Mouse (Mus musculus) liver, embryonic 14.5 days (tissue): ENCODE measurements around the gene Kat5. TPM values are rescaled to one million over a fixed set of nuclear protein-coding genes. Genes with fewer than 3 reads are reported as not detected.

Experiments used
- ATAC-seq: fragments of 200-750 bp; cut with Nextera tagmentation; 2 replicates; pipeline ENCODE4 v1.8.0; 2017; ENCODE audit warnings: moderate number of reproducible peaks, mild to moderate bottlenecking, moderate library complexity; ENCODE audit not compliant: insufficient read depth
- DNase-seq, 3 experiments: peaks; one replicate each; pipeline ENCODE4 v3.0.0-alpha.2; 2012 to 2013; ENCODE audit warnings: low read depth in 3 of 3, low spot score in 3 of 3
- H3K27ac ChIP-seq: fragments of 300-500 bp; sonication (generic); 2 replicates; pipeline ENCODE4 v1.5.1; 2014; ENCODE audit warnings: moderate library complexity, mild to moderate bottlenecking, control low read depth, inconsistent platforms
- H3K27me3 ChIP-seq: fragments of 300-500 bp; sonication (generic); 2 replicates; pipeline ENCODE4 v1.6.1; 2014; ENCODE audit warnings: mild to moderate bottlenecking, low read length, moderate library complexity; ENCODE audit not compliant: control insufficient read depth, insufficient read depth
- H3K36me3 ChIP-seq: fragments of 300-500 bp; sonication (generic); replicated peaks from 2 replicates; pipeline ENCODE4 v1.6.1; 2014; ENCODE audit warnings: low read depth; ENCODE audit not compliant: control insufficient read depth, insufficient read depth
- H3K4me1 ChIP-seq, 2 experiments: fragments of 200-500 bp in 1 of 2; fragments of 300-500 bp in 1 of 2; sonication (generic) in 1 of 2; replicated peaks; 2 replicates each; pipeline ENCODE4 v1.6.1; 2012 to 2014; ENCODE audit warnings: antibody characterized with exemption in 1 of 2, inconsistent platforms in 1 of 2, low read length in 1 of 2; ENCODE audit not compliant: control insufficient read depth in 2 of 2, insufficient read depth in 2 of 2
- H3K4me2 ChIP-seq: fragments of 300-500 bp; sonication (generic); 2 replicates; pipeline ENCODE4 v1.6.1; 2014; ENCODE audit warnings: low read depth, mild to moderate bottlenecking, control low read depth, moderate library complexity
- H3K4me3 ChIP-seq, 2 experiments: fragments of 200-500 bp in 1 of 2; fragments of 300-500 bp in 1 of 2; sonication (generic) in 1 of 2; 2 replicates each; pipeline ENCODE4 v1.5.1; 2012 to 2014; ENCODE audit warnings: low read depth in 2 of 2, low read length in 2 of 2, mild to moderate bottlenecking in 2 of 2, control low read depth in 1 of 2, inconsistent platforms in 1 of 2, moderate library complexity in 1 of 2; ENCODE audit not compliant: insufficient read depth in 1 of 2
- H3K9ac ChIP-seq: fragments of 300-500 bp; sonication (generic); replicated peaks from 2 replicates; pipeline ENCODE4 v1.6.1; 2014; ENCODE audit warnings: mild to moderate bottlenecking, control low read depth, moderate library complexity
- H3K9me3 ChIP-seq: fragments of 300-500 bp; sonication (generic); 2 replicates; pipeline ENCODE4 v1.6.1; 2016; ENCODE audit warnings: low read length, mixed read lengths; ENCODE audit not compliant: control insufficient read depth
- CTCF ChIP-seq: IDR thresholded peaks from 2 replicates; pipeline ENCODE4 v1.5.1; 2016; ENCODE audit warnings: antibody characterized with exemption, low read depth, control low read depth
- EP300 ChIP-seq: IDR thresholded peaks from 2 replicates; pipeline ENCODE4 v1.6.1; 2016; ENCODE audit warnings: antibody characterized with exemption, low read depth
- WGBS: fragments of 180-500 bp; shearing (Covaris S2); extraction: QIAGEN DNeasy Blood & Tissue Kit; methylation state at CpG from one replicate; pipeline ENCODE4 v1.1.7; 2014; ENCODE audit not compliant: insufficient replicate concordance; 5-methylcytosine and 5-hydroxymethylcytosine counted together
- polyA plus RNA-seq, 2 experiments: library from polyadenylated mRNA; depleted of rRNA in 1 of 2; stranded (reverse) in 1 of 2; unstranded in 1 of 2; fragments of >200 nt; fragmentation: Nextera tagmentation in 1 of 2; extraction: Ambion mirVana in 1 of 2; gene quantifications; 2 replicates each; pipeline versions ENCODE4 v1.2.1 to v1.2.3; 2012 to 2014

The Kat5 gene
- polyA plus RNA-seq, 2 experiments = 8.5 to 25.6 TPM

DNA sequence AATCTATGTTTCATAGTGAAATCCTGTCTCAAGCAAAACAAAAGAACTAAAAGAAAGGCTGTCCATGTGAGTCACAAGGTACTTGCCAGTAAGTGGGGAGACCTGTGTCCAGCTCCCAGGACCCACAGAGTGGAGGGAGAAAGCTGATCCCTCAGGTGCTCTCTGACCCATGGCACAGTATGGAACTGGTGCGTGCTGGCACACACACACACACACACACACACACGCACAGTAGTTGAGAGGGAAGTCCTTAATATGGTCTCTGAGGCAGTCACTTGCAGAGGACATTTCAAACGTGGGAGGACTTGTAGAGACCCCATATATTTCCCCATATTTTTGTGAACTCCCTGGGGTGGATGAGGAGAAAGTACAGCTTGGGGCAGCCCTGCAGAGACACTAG is 48.2 kb downstream of the Kat5 start:
- DNase-seq (no peak), ATAC-seq (no peak)
- no peak for TF ChIP-seq EP300
- no peak for TF ChIP-seq CTCF
- H3K36me3 ChIP-seq = no peaks in the 10 kb centered on the region
- 27% methylated on average over 3 of the region's 3 CpGs for WGBS
- H3K4me1 ChIP-seq = peaks cover under 1% of the 10 kb centered on the region in 2 experiments
- H3K9me3 ChIP-seq = no peaks in the 10 kb centered on the region
- no peak overlapping the region for H3K9ac ChIP-seq
- H3K4me2 ChIP-seq = no peak overlapping the region
- H3K27me3 ChIP-seq = peaks cover 57% of the 10 kb centered on the region
- H3K4me3 ChIP-seq = no peak overlapping the region
- no peak overlapping the region for H3K27ac ChIP-seq

GRCm38 (mm10) chr19:5561252-5561790 is 48.7 kb downstream of the Kat5 start:
- TF ChIP-seq CTCF (no peak), EP300 (no peak)
- Histone ChIP-seq H3K36me3 (no peaks in the 10 kb centered on the region), H3K27me3 (peaks cover 57% of the 10 kb centered on the region), H3K4me2 (no peak overlapping the region), H3K9ac (no peak overlapping the region), H3K4me1 (no peaks in the 10 kb centered on the region), H3K4me3 (no peak overlapping the region), H3K27ac (no peak overlapping the region), H3K9me3 (no peaks in the 10 kb centered on the region)
- DNase-seq (no peak), ATAC-seq (no peak)
- WGBS = 31% methylated on average over 10 of the region's 10 CpGs

DNA sequence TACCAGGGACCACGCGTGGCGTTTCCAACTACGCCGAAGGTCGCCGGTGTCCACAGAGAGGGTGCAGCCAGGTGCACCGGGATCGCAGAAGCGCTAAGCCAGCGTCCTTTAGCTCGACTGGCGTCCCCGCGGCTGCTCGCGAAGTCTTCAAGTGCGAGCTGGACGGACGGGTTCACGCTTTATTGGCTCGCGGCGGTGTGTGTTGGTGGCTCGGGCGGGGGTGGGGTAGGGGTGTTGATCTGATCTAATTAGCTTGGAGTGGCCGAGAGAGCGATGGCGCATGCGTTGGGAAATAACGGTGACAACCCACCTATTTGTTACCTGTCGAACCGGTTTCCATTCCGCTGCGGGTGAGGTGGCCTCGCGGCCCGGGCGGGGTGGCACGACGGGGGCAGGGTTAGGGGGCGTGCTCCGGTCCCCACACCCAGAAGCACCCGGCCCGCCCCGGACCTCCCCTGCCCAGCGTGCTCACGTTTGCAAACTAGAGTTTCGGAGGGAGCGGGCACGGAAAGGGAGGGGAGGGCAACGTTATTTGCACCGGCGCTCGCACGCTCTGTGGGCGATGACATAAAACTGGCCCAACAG is 49.5 kb downstream of the Kat5 start, which contains the start of gene Ovol1:
Gene Ovol1 (minus strand): TSS at position 190 of the 585 bp plus-strand sequence.
- DNase-seq (no peak), ATAC-seq (no peak)
- Histone ChIP-seq H3K27me3 (peaks cover 57% of the 10 kb centered on the region), H3K9ac (no peak within 1 kb of the TSS), H3K9me3 (no peaks in the 10 kb centered on the region), H3K4me1 (no peaks in the 10 kb centered on the region), H3K36me3 (no peaks in the 10 kb centered on the region), H3K4me2 (peak within 1 kb of the TSS; percentile 42), H3K4me3 (peak within 1 kb of the TSS in 1 of 2 experiments; percentile 32; a peak in 2 of 4 replicates), H3K27ac (no peak within 1 kb of the TSS)
- 2% methylated on average over 57 of the region's 57 CpGs for WGBS
- TF ChIP-seq EP300 (no peak), CTCF (no peak)

DNA sequence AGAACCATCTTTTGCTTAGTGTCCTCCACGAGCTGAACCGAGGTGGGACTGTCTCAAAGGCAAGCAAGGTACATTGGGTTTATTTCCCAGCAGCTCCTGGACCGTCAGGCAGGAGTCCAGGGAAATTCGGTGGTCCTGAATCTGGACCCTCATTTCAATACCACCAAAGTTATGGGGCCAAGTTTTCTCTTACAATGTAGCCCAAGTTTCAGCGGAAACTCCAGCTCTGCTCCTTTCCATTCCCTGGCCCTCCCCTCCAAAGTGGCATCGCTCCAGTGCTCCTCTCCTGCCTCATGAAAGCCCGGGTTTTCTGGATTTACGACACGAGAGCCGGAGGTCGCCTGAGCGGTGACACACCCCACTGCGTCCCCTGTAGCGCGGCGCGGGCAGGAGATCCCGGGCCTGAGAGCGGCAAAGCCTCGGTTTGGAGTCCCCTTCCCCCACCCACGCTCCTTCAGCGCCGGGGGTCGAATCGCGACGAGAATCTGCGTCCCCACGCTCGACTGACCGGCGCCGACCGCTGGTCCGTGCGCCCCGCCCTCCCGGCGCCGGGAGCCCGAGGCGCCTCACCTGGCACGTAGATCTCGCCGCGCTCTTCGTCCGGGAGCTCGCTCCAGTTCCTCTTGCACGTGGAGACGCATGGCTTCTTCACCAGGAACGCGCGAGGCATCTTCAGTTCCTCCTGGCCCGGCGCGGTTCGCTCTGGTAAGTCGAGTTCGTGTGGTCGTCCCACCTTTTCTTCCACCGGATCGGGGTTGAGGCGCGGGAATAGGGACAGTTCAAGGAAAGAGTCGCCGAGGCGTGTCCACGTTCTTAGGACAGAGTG is 50.2 kb downstream of the Kat5 start:
- 2% methylated on average over 69 of the region's 69 CpGs for WGBS
- ATAC-seq (no peak), DNase-seq (no peak)
- Histone ChIP-seq H3K4me1 (no peaks in the 10 kb centered on the region), H3K27me3 (peaks cover 57% of the 10 kb centered on the region), H3K9me3 (no peaks in the 10 kb centered on the region), H3K9ac (no peak overlapping the region), H3K4me2 (peak overlapping the region; percentile 42), H3K36me3 (no peaks in the 10 kb centered on the region), H3K4me3 (peak overlapping the region in 1 of 2 experiments; percentile 32; a peak in 2 of 4 replicates), H3K27ac (no peak overlapping the region)
- TF ChIP-seq CTCF (no peak), EP300 (no peak)

- no peak for ATAC-seq
- H3K4me1 ChIP-seq = no peaks in the 10 kb centered on the region
- no peak overlapping the region for H3K4me2 ChIP-seq
- no peak overlapping the region for H3K9ac ChIP-seq
- TF ChIP-seq CTCF (no peak), EP300 (no peak)
- no peaks in the 10 kb centered on the region for H3K36me3 ChIP-seq
- H3K27ac ChIP-seq = no peak overlapping the region
- no peak for DNase-seq
- WGBS = 22% methylated on average over 8 of the region's 8 CpGs
- H3K9me3 ChIP-seq = no peaks in the 10 kb centered on the region
- no peak overlapping the region for H3K4me3 ChIP-seq
- H3K27me3 ChIP-seq = peaks cover 57% of the 10 kb centered on the region
Observed at GRCm38 (mm10) chr19:5559229-5559628, 50.8 kb downstream of the Kat5 start.
